Mouse (Mus musculus) limb, embryonic 14.5 days (tissue): ENCODE measurements at regions not wholly inside any gene's neighbourhood (a gene's known extent, or its start where the extent isn't known, plus 50 kb on each side); places are given as distances from the start of the nearest gene placed in this dataset.
A peak's percentile ranks its signal among the peaks of the same experiment; 100 is the strongest.

Experiments
- ATAC-seq: fragments of 200-750 bp; cut with Nextera tagmentation; 2 replicates; pipeline ENCODE4 v1.8.0; 2017; ENCODE audit warnings: low read depth, moderate number of reproducible peaks, moderate TSS enrichment; ENCODE audit not compliant: low FRiP score
- DNase-seq: peaks from one replicate; pipeline ENCODE4 v3.0.0-alpha.2; 2015; ENCODE audit warnings: low spot score
- H3K27ac ChIP-seq: fragments of 300-500 bp; sonication (generic); replicated peaks from 2 replicates; pipeline ENCODE4 v1.5.1; 2014; ENCODE audit warnings: low read depth, mild to moderate bottlenecking, low read length, moderate library complexity, mixed read lengths
- H3K27me3 ChIP-seq: fragments of 300-500 bp; sonication (generic); 2 replicates; pipeline ENCODE4 v1.6.1; 2014; ENCODE audit warnings: low read length, mixed read lengths; ENCODE audit not compliant: control insufficient read depth, insufficient read depth
- H3K36me3 ChIP-seq: fragments of 300-500 bp; sonication (generic); 2 replicates; pipeline ENCODE4 v1.6.1; 2014; ENCODE audit warnings: mild to moderate bottlenecking, low read length, moderate library complexity, mixed read lengths; ENCODE audit not compliant: control insufficient read depth, insufficient read depth
- H3K4me1 ChIP-seq: fragments of 300-500 bp; sonication (generic); 2 replicates; pipeline ENCODE4 v1.6.1; 2014; ENCODE audit warnings: antibody characterized with exemption, low read length, mixed read lengths; ENCODE audit not compliant: control insufficient read depth, insufficient read depth
- H3K4me2 ChIP-seq: fragments of 300-500 bp; sonication (generic); replicated peaks from 2 replicates; pipeline ENCODE4 v1.6.1; 2014; ENCODE audit warnings: low read depth, mild to moderate bottlenecking, low read length, moderate library complexity; ENCODE audit not compliant: severe bottlenecking
- H3K4me3 ChIP-seq: fragments of 300-500 bp; sonication (generic); replicated peaks from 2 replicates; pipeline ENCODE4 v1.5.1; 2014; ENCODE audit warnings: low read length
- H3K9ac ChIP-seq: fragments of 300-500 bp; sonication (generic); 2 replicates; pipeline ENCODE4 v1.6.1; 2014; ENCODE audit warnings: mild to moderate bottlenecking, low read depth, low read length, moderate library complexity; ENCODE audit not compliant: severe bottlenecking
- H3K9me3 ChIP-seq: fragments of 300-500 bp; sonication (generic); 2 replicates; pipeline ENCODE4 v1.6.1; 2016; ENCODE audit warnings: low read length; ENCODE audit not compliant: control insufficient read depth
- POLR2A ChIP-seq: fragments of 200-500 bp; IDR thresholded peaks from 2 replicates; pipeline ENCODE4 v1.8.0; 2012; ENCODE audit warnings: inconsistent platforms, mild to moderate bottlenecking, moderate library complexity, borderline replicate concordance; ENCODE audit not compliant: insufficient read depth, insufficient read length; ENCODE audit errors: extremely low read depth
- WGBS: fragments of 180-500 bp; shearing (Covaris S2); extraction: QIAGEN DNeasy Blood & Tissue Kit; methylation state at CpG from one replicate; pipeline ENCODE4 v1.1.7; 2014; 5-methylcytosine and 5-hydroxymethylcytosine counted together

- Histone ChIP-seq H3K4me3 (no peak overlapping the region), H3K4me2 (peak overlapping the region; percentile 17; the same call in 1 of the 2 replicates), H3K4me1 (peaks cover 14% of the 10 kb centered on the region), H3K9me3 (no peaks in the 10 kb centered on the region), H3K27me3 (no peaks in the 10 kb centered on the region), H3K9ac (no peak overlapping the region), H3K36me3 (no peaks in the 10 kb centered on the region), H3K27ac (no peak overlapping the region)
- DNase-seq = peak; percentile 59
- ATAC-seq = peak; percentile 80
- TF ChIP-seq POLR2A = no peak
- 21% methylated on average over 14 of the region's 14 CpGs for WGBS
Measured at GRCm38 (mm10) chr16:24218162-24218849, 175.0 kb upstream of the Lpp start.

DNA sequence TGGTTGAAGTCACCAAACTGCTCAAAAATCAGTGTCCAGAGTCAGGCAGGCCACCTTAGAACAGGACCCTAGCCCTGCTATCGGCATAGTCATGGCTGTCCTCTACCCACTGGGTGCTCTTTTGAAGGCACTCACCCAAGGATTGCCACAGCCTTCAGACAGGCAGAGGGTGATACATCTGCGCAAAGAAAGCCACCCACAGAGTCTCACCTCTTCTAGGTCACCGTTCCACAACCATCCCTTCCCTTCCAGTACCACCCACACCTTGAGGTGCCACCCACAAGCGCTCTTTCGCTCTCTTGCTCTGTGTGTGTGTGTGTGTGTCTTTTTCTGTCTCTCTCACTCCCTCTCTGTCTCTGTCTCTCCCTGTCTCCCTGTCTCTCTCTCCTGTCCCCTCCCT, 176.5 kb upstream of the Lpp start:
- Histone ChIP-seq H3K9ac (no peak overlapping the region), H3K4me2 (no peak overlapping the region), H3K27ac (no peak overlapping the region), H3K4me3 (no peak overlapping the region), H3K9me3 (no peaks in the 10 kb centered on the region), H3K36me3 (no peaks in the 10 kb centered on the region), H3K4me1 (peaks cover 14% of the 10 kb centered on the region), H3K27me3 (no peaks in the 10 kb centered on the region)
- no peak for ATAC-seq
- no peak for TF ChIP-seq POLR2A
- no peak for DNase-seq
- 84% methylated on average over 5 of the region's 5 CpGs for WGBS

DNA sequence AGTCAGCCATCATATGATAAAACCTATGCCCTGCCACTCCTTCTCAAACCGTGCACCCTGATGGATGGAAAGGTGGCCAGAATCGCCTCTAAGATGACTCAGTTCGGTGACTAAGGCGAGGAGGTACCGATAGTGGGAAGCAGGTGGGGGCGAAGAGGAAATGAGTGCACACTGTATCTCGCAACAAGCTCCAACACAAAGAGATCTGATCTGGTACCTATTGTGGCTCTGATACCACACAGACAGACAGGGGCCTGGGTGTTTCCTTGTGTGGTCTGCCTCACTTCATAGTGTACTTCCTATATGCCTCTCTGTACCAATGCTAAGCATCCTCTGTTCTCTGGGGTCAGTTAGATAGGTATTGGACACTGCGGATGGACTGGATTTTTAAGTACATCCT, 178.0 kb upstream of the Lpp start:
- H3K9me3 ChIP-seq = no peaks in the 10 kb centered on the region
- no peak overlapping the region for H3K4me3 ChIP-seq
- peaks cover 9% of the 10 kb centered on the region for H3K4me1 ChIP-seq
- no peak for TF ChIP-seq POLR2A
- H3K4me2 ChIP-seq = no peak overlapping the region
- no peaks in the 10 kb centered on the region for H3K27me3 ChIP-seq
- WGBS = 91% methylated on average over 8 of the region's 8 CpGs
- no peaks in the 10 kb centered on the region for H3K36me3 ChIP-seq
- ATAC-seq (no peak), DNase-seq (no peak)
- no peak overlapping the region for H3K27ac ChIP-seq
- H3K9ac ChIP-seq = no peak overlapping the region

- DNase-seq (no peak), ATAC-seq (no peak)
- peaks cover 7% of the 10 kb centered on the region for H3K4me1 ChIP-seq
- H3K9ac ChIP-seq = no peak overlapping the region
- H3K36me3 ChIP-seq = no peaks in the 10 kb centered on the region
- 97% methylated on average over 3 of the region's 3 CpGs for WGBS
- no peaks in the 10 kb centered on the region for H3K27me3 ChIP-seq
- no peak overlapping the region for H3K4me3 ChIP-seq
- no peaks in the 10 kb centered on the region for H3K9me3 ChIP-seq
- H3K27ac ChIP-seq = no peak overlapping the region
- H3K4me2 ChIP-seq = no peak overlapping the region
- no peak for TF ChIP-seq POLR2A
Measured at GRCm38 (mm10) chr16:24213577-24213976, 179.7 kb upstream of the Lpp start.

- no peak overlapping the region for H3K4me3 ChIP-seq
- no peak overlapping the region for H3K27ac ChIP-seq
- 77% methylated on average over 2 of the region's 2 CpGs for WGBS
- DNase-seq = no peak
- no peak for ATAC-seq
- H3K9me3 ChIP-seq = no peaks in the 10 kb centered on the region
- no peaks in the 10 kb centered on the region for H3K36me3 ChIP-seq
- H3K4me1 ChIP-seq = no peaks in the 10 kb centered on the region
- no peak overlapping the region for H3K9ac ChIP-seq
- H3K27me3 ChIP-seq = no peaks in the 10 kb centered on the region
- TF ChIP-seq POLR2A = no peak
- no peak overlapping the region for H3K4me2 ChIP-seq
Measured at GRCm38 (mm10) chr16:24212702-24213101, 180.6 kb upstream of the Lpp start.
